Mouse (Mus musculus): ENCODE data around the gene Olfr625-ps1. TPM values are rescaled to one million over a fixed set of nuclear protein-coding genes. Genes with fewer than 3 reads are reported as not detected.

Gene Olfr625-ps1
- total and polyA plus RNA-seq, 3 experiments = not detected

DNA sequence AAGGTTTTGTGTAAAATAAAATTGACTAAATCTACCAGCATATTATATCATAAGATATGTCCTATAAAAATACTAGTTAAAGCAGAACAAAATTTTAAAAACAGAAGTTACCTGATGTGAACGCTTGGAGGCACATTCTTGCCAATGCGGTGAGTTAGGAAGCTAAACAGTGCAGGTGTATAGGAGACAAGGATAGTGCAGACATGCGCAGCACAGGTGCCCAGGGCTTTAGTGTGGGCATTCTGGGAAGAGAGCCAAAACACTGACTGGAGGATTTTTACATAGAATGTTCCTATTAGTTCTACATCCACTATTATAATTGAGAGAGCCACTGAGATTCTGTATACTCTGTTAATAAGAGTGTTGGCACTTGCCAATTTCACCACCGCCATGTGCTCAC lies 16.9 kb downstream of the Olfr625-ps1 start:
- H3K79me2 ChIP-seq (ENCODE audit: control insufficient read depth, insufficient read depth, low read length, poor library complexity) = no peaks in the 10 kb centered on the region
- TF ChIP-seq ZKSCAN1 (IDR thresholded peaks at IDR 0.05; ENCODE audit: low read depth, low read length) (no peak), CTCF (IDR thresholded peaks at IDR 0.05 in 2 of 3, conservative IDR thresholded peaks at IDR 0.05 in 1 of 3; ENCODE audit: control insufficient read depth in 1 of 3, insufficient read depth in 1 of 3, low read depth in 2 of 3, low read length in 3 of 3, poor library complexity in 1 of 3, severe bottlenecking in 1 of 3) (no peak)
- no peak overlapping the region for H3K27ac ChIP-seq (ENCODE audit: control insufficient read depth, low read depth, low read length)
- H3K36me3 ChIP-seq (ENCODE audit: control insufficient read depth in 1 of 2, insufficient read depth in 2 of 2, low read length in 2 of 2) = no peaks in the 10 kb centered on the region
- no peak overlapping the region for H3K4me3 ChIP-seq (ENCODE audit: control insufficient read depth in 1 of 2, insufficient read depth in 1 of 2, low read depth in 2 of 2, low read length in 2 of 2)
- no peaks in the 10 kb centered on the region for H3K27me3 ChIP-seq (ENCODE audit: control insufficient read depth in 1 of 2, insufficient read depth in 2 of 2, low read length in 2 of 2)
- no peaks in the 10 kb centered on the region for H3K9me3 ChIP-seq (replicated peaks; ENCODE audit: insufficient read depth, low read length)
- no peaks in the 10 kb centered on the region for H3K4me1 ChIP-seq (ENCODE audit: control insufficient read depth in 1 of 2, insufficient read depth in 2 of 2, low read length in 2 of 2)
- H3K9ac ChIP-seq (ENCODE audit: control insufficient read depth, low read depth, low read length, poor library complexity, severe bottlenecking) = no peak overlapping the region
- DNase-seq (ENCODE audit: low read depth, low spot score) = no peak

DNA sequence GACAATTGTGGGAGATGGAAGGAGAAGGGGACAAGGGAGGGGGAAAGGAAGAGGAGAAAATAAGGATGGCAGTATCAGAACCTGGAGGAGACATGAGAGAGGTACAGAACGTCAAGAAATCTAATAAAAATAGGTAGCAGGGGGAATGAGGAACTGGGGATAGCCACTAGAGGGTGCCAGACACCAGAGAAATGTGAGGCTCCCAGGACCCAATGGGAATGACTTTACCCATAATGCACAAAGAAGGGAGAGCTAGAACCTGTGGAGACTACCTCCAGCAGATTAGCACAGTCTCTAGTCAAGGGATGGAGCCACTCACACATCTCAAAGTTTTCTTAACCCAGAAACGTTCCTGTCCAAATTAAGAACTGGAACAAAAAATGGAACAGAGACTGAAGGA lies 29.5 kb downstream of the Olfr625-ps1 start:
- TF ChIP-seq UBTF (IDR thresholded peaks at IDR 0.05; ENCODE audit: borderline replicate concordance, insufficient read depth, low read depth, low read length) (no peak), CHD2 (IDR thresholded peaks at IDR 0.05; ENCODE audit: low read length) (no peak), NRF1 (IDR thresholded peaks at IDR 0.05; ENCODE audit: insufficient read depth, low read depth, low read length, poor library complexity, severe bottlenecking) (no peak), MXI1 (IDR thresholded peaks at IDR 0.05; ENCODE audit: low read depth, low read length) (no peak), ZC3H11A (IDR thresholded peaks at IDR 0.05; ENCODE audit: low read depth, low read length) (no peak), MAZ (IDR thresholded peaks at IDR 0.05; ENCODE audit: low read depth, low read length) (no peak), USF2 (IDR thresholded peaks at IDR 0.05; ENCODE audit: borderline replicate concordance in 1 of 2, insufficient read depth in 1 of 2, low read depth in 1 of 2, low read length in 2 of 2) (no peak), MAFK (IDR thresholded peaks at IDR 0.05; ENCODE audit: borderline replicate concordance, low read depth, low read length) (no peak), CTCF (IDR thresholded peaks at IDR 0.05 in 2 of 3, conservative IDR thresholded peaks at IDR 0.05 in 1 of 3; ENCODE audit: control insufficient read depth in 1 of 3, insufficient read depth in 1 of 3, low read depth in 2 of 3, low read length in 3 of 3, poor library complexity in 1 of 3, severe bottlenecking in 1 of 3) (no peak), ZMIZ1 (IDR thresholded peaks at IDR 0.05; ENCODE audit: low read depth, low read length) (no peak), KAT2A (conservative IDR thresholded peaks at IDR 0.05; ENCODE audit: low read depth, low read length) (no peak), MAX (IDR thresholded peaks at IDR 0.05; ENCODE audit: low read length) (no peak), ZKSCAN1 (IDR thresholded peaks at IDR 0.05; ENCODE audit: low read depth, low read length) (no peak)
- DNase-seq (ENCODE audit: low read depth, low spot score) = no peak
- H3K36me3 ChIP-seq (ENCODE audit: control insufficient read depth in 1 of 2, insufficient read depth in 2 of 2, low read length in 2 of 2) = no peaks in the 10 kb centered on the region
- no peaks in the 10 kb centered on the region for H3K79me2 ChIP-seq (ENCODE audit: control insufficient read depth, insufficient read depth, low read length, poor library complexity)
- H3K27ac ChIP-seq (ENCODE audit: control insufficient read depth, low read depth, low read length) = no peak overlapping the region
- no peaks in the 10 kb centered on the region; a peak in 1 of 4 replicates for H3K27me3 ChIP-seq (ENCODE audit: control insufficient read depth in 1 of 2, insufficient read depth in 2 of 2, low read length in 2 of 2)
- H3K9ac ChIP-seq (ENCODE audit: control insufficient read depth, low read depth, low read length, poor library complexity, severe bottlenecking) = no peak overlapping the region
- no peak overlapping the region for H3K4me3 ChIP-seq (ENCODE audit: control insufficient read depth in 1 of 2, insufficient read depth in 1 of 2, low read depth in 2 of 2, low read length in 2 of 2)
- H3K9me3 ChIP-seq (replicated peaks; ENCODE audit: insufficient read depth, low read length) = no peaks in the 10 kb centered on the region
- H3K4me1 ChIP-seq (ENCODE audit: control insufficient read depth in 1 of 2, insufficient read depth in 2 of 2, low read length in 2 of 2) = no peaks in the 10 kb centered on the region

DNA sequence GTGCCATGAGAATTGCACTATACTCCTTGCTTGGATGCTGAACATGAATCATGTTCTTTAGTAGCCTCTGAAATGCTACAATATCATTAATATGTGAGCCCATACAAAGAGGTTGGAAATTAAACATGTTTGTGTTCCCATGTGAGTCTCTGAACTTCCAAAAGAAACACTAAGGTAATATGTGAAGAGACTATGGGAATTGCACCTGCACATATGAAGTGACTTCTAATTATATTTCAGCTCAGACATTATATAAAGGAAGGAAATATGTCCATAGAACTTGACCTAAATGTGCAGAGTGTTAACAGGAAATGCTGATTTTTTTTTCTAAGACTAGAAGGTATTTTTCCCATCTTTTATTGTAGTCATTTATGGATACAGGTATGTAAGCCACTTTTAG lies 31.9 kb downstream of the Olfr625-ps1 start, which contains the start of gene Olfr243:
Gene Olfr243, plus strand, starts transcription at position 301 of the 400 bp plus-strand sequence.
- no peaks in the 10 kb centered on the region for H3K9me3 ChIP-seq (replicated peaks; ENCODE audit: insufficient read depth, low read length)
- no peaks in the 10 kb centered on the region for H3K79me2 ChIP-seq (ENCODE audit: control insufficient read depth, insufficient read depth, low read length, poor library complexity)
- no peaks in the 10 kb centered on the region for H3K4me1 ChIP-seq (ENCODE audit: control insufficient read depth in 1 of 2, insufficient read depth in 2 of 2, low read length in 2 of 2)
- no peaks in the 10 kb centered on the region; a peak in 1 of 4 replicates for H3K27me3 ChIP-seq (ENCODE audit: control insufficient read depth in 1 of 2, insufficient read depth in 2 of 2, low read length in 2 of 2)
- H3K4me3 ChIP-seq (ENCODE audit: control insufficient read depth in 1 of 2, insufficient read depth in 1 of 2, low read depth in 2 of 2, low read length in 2 of 2) = no peak within 1 kb of the TSS
- TF ChIP-seq MAZ (IDR thresholded peaks at IDR 0.05; ENCODE audit: low read depth, low read length) = no peak
- TF ChIP-seq CTCF (IDR thresholded peaks at IDR 0.05 in 2 of 3, conservative IDR thresholded peaks at IDR 0.05 in 1 of 3; ENCODE audit: control insufficient read depth in 1 of 3, insufficient read depth in 1 of 3, low read depth in 2 of 3, low read length in 3 of 3, poor library complexity in 1 of 3, severe bottlenecking in 1 of 3) = no peak
- TF ChIP-seq HCFC1 (IDR thresholded peaks at IDR 0.05; ENCODE audit: low read depth, low read length) = no peak
- TF ChIP-seq USF2 (IDR thresholded peaks at IDR 0.05; ENCODE audit: borderline replicate concordance in 1 of 2, insufficient read depth in 1 of 2, low read depth in 1 of 2, low read length in 2 of 2) = no peak
- TF ChIP-seq TCF12 (IDR thresholded peaks at IDR 0.05; ENCODE audit: low read depth, low read length) = no peak
- TF ChIP-seq UBTF (IDR thresholded peaks at IDR 0.05; ENCODE audit: borderline replicate concordance, insufficient read depth, low read depth, low read length) = no peak
- TF ChIP-seq MAX (IDR thresholded peaks at IDR 0.05; ENCODE audit: low read length) = no peak
- TF ChIP-seq ZNF384 (IDR thresholded peaks at IDR 0.05; ENCODE audit: low read depth, low read length) = no peak
- TF ChIP-seq NELFE (IDR thresholded peaks at IDR 0.05; ENCODE audit: low read depth, low read length) = no peak
- no peak for TF ChIP-seq EP300 (IDR thresholded peaks at IDR 0.05; ENCODE audit: low read depth in 1 of 2, low read length in 2 of 2)
- TF ChIP-seq E2F4 (IDR thresholded peaks at IDR 0.05; ENCODE audit: borderline replicate concordance, low read depth, low read length) = no peak
- no peak for TF ChIP-seq RAD21 (IDR thresholded peaks at IDR 0.05; ENCODE audit: low read depth, low read length)
- H3K27ac ChIP-seq (ENCODE audit: control insufficient read depth, low read depth, low read length) = no peak within 1 kb of the TSS
- H3K9ac ChIP-seq (ENCODE audit: control insufficient read depth, low read depth, low read length, poor library complexity, severe bottlenecking) = no peak within 1 kb of the TSS
- DNase-seq (ENCODE audit: low read depth, low spot score) = no peak
- H3K36me3 ChIP-seq (ENCODE audit: control insufficient read depth in 1 of 2, insufficient read depth in 2 of 2, low read length in 2 of 2) = no peaks in the 10 kb centered on the region
